Mouse (Mus musculus) 3134 (cell line): ENCODE results near the gene Hoxd13.

ENCODE experiments used
- DNase-seq: peaks from one replicate; pipeline ENCODE4 v3.0.0-alpha.2; 2011; ENCODE audit warnings: low spot score; ENCODE audit not compliant: insufficient read length; ENCODE audit errors: extremely low read depth

Hoxd13 gene

DNA sequence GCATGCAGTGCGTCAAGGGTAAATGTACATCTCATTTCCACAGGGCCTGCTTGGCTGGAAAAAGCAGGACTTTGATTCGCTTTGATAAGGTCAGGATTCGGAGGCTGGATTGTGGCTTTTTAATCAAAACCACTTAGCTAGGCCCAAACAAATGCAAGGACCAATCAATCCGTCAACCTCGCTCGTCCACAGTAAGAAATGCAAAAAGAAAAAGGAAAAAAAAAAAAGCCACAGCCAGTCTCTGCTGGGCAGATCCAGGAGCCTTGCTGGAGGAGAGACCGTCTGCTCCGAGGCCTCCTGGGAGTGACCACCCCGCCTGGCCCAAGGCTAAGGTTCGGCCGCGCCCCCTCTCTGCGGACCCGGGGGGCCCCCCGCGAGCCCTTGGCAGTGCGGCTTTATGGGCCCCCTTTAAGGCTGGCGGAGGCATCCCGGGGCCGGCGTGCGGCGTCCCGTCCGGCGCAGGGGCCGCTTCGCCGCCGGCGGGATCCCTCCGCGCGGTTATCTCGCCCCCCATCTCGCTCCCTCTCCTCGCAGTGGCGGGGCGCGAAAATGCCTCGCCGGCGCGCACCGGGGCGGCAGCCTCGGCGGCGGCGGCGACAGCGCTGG lies 36.4 kb downstream of the Hoxd13 start, which contains the start of gene Hoxd8:
Hoxd8 (plus strand) TSS at position 223 of the 606 bp plus-strand sequence.
- DNase-seq = no peak

DNA sequence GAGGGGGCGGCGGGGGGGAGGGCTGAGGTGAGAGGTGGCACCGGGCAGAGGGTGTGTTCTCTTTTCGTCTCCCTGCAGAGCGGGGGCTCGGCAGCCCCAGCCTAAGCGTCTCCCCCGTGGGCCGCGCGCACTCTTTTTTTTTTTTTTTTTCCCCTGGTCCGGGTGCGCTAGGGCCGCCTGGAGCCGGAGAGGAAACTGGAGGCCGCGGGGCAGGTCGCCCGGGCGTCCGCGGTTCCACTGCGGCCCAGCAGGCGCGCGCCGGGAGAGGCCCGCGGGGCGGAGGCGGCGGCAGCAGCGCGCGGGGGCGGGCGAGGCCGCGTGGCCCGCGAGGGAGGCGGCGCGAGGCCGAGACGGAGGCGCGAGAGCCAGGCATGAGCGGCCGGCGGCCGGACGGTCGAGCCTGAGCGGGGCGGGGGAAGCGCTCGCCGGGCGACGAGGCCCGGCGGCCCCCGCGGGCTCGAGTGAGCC lies 36.9 kb downstream of the Hoxd13 start:
- DNase-seq = no peak

DNA sequence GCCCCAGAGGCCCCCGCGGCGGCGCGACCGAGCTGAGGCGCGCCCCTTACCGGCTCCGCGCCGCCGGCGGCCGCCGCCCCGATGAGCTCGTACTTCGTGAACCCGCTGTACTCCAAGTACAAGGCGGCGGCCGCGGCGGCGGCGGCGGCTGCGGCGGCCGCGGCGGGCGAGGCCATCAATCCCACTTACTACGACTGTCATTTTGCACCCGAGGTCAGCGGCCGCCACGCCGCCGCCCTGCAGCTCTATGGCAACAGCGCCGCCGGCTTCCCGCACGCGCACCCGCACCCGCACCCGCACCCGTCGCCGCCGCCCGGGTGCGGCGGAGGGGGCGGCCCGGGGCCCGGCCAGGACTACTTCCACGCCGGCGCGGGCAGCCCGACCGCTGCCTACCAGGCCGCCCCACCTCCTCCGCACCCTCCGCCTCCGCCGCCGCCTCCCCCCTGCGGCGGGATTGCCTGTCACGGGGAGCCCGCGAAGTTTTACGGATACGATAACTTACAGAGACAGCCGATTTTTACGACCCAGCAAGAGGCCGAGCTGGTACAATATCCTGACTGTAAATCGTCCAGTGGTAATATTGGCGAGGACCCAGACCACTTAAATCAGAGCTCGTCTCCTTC lies 37.5 kb downstream of the Hoxd13 start:
- no peak for DNase-seq

DNA sequence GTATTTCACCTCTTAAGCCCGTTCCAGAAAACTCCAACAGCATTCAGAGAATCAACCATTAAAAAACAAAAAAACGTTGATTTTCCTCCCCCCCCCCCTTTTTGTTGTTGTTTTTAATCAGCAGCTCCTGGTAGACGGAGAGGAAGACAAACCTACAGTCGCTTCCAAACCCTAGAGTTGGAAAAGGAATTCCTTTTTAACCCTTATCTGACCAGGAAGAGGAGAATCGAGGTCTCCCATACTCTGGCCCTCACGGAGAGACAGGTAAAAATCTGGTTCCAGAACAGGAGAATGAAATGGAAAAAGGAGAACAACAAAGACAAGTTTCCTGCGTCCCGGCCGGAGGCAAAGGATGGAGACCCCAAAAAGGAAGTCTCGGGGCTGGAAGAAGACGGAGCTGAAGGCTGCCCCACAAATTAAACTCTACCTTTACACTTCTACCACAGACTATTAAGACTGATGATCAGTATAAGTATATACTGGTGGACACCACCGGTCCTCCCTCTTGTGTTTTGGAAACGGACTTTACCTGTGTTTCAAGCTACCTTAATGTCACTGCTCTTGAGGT lies 38.4 kb downstream of the Hoxd13 start:
- no peak for DNase-seq

DNA sequence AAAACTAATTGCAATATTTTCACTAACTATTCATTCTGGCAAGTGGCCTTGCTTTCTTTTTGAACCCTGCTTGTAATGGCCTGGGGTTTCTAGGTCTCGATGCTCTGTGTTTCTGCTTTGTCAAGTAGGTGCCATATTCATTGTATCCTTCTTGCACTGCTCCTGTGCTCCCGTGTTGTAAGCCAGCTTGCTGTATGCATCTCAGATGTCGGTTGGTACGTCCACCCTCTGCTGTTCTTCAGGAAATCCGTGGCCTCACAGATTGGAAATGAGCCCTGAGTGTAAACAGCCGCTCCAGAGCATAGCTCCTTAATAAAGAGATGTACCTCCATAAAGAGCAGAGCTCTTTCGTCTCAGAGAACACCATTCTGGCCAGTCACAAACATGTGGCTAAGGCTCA lies 39.5 kb downstream of the Hoxd13 start:
- DNase-seq = no peak

DNA sequence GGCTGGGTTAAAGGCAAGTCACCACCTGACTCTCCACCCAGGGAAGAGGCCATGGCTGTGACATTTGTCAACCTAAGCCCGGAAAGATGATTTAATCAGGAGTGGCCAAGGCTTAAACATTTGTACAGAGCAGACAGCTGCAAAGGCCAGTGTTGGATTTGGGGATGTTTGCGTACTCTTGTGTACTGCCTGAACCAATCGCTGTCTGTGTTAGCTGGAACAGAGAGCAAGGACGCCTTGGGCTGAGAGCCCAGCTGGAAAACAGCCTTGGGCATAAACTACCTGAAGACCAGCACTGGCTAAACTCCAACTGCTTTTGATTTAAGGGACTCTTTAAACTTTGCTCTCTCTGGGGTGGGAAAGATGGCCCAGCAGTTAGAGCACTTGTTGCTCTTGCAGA lies 40.6 kb downstream of the Hoxd13 start:
- DNase-seq = no peak

DNA sequence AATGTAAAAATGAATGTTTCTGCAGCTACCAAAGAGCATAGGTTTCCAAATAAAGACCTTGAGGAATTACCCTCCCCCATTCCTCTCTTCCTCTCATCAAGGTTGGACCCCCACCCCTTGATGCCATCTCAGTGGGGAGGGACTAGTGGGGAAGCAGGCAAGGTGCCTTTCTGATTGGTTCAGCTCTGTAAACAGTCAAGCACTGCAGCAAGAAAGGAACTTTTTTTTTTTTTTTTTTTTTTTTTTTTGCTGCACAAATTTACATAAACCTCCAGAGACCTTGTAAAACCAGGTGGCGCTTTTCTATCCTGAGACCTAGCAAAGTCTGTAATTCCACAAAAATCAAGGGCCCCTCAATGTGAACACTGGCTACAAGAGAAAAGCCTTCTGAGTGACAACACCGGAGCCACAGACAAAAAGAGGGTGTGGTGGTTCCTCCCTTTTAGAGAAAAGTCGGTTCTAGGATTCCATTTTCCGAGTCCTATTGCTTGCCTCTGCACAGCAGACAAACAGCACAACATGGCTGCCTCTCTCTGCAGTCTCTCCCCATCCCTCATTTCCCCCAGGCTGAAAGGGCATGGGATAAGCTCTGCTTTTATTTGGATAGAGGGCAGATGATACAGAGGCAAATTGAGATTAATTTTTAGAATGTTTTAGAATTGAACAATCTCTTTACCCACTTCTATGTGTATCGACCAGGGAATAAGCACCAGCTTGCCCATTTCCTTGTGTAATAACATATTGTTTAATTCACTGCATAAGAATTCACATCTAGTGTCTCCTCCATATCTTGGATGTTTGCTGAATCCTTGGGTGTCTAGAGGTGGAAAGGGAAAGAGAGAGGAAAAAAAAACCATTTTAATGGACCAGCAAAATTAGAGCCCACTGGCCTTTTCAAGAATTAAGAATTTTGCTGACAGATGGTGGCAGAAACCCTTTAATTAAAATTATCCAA lies 41.6 kb downstream of the Hoxd13 start:
- no peak for DNase-seq

DNA sequence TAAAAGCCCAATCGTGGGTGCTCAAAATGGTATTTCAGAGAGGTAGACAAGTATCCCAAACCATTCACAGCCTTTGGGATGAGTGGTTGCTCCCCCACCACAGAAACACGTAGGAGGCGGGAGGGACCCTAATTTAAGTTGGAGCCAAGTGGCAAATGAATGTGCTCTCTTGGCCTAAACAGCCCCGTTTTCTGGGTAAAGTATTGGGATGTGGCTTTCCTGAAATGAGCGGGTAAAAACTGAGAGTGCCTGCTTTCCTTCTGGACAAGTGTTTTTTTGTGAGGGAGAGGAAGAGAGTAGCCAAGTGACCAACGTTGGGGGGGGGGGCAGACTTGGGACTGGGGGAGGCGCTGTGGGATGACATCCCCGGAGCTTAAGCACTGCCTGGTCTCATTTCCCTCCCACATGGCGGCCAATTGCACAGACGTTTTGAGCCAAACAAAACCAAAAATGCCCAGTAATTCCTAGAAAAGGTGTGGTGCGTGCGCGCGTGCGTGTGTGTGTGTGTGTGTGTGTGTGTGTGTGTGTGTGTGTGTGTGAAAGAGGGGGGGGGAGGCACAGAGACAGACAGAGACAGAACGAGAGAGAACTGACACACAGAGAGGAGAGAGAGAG lies 42.9 kb downstream of the Hoxd13 start:
- DNase-seq = no peak

DNA sequence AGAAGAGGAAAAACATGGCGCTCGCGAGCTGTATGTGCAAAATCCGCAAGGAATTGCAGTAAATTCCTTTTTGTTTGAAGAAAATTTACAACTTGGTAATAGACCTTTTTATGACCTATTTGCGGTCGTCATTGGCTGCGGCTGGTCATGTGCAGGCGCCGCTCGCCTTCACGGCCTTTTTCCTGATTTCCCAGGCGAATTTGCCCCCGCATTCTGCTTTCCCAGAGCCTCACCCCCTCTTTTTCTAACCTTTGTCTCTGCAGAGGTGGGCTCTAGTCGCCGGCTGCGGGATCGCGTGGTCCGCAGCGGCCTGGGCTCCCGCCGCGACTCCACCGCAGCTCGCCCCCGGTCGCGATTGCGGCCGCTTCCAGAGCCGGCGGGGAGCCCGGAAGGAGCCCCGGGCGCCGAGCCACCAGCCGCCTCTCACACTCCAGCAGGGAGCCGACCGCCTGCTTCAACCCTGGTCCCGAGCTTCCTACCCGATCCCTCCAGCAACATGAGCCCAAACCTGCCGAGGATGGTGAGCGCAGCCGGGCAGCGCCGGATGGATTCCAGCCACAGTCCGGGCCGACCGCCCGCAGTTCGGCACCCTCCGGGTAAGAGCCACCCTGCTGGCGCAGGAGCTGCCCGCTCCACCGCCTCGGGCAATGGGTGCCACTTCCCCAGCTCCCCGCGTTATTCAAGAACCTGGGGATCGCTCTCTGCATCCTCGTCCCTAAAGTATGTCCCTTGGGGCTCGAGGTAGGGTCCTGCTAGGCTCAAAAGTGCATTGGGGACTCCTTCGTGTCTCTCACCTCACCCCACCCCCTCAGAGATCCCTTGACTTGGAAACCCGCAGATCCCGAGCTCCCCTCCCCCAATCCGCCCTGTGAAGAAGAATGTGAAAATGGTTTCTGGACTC lies 43.9 kb downstream of the Hoxd13 start, which contains the start of the genes Hoxd3 and Hoxd4:
Hoxd3 (plus strand) TSS at position 207 of the 901 bp plus-strand sequence.
Hoxd4 (plus strand) TSS at position 209 of the 901 bp plus-strand sequence.
- no peak for DNase-seq

DNA sequence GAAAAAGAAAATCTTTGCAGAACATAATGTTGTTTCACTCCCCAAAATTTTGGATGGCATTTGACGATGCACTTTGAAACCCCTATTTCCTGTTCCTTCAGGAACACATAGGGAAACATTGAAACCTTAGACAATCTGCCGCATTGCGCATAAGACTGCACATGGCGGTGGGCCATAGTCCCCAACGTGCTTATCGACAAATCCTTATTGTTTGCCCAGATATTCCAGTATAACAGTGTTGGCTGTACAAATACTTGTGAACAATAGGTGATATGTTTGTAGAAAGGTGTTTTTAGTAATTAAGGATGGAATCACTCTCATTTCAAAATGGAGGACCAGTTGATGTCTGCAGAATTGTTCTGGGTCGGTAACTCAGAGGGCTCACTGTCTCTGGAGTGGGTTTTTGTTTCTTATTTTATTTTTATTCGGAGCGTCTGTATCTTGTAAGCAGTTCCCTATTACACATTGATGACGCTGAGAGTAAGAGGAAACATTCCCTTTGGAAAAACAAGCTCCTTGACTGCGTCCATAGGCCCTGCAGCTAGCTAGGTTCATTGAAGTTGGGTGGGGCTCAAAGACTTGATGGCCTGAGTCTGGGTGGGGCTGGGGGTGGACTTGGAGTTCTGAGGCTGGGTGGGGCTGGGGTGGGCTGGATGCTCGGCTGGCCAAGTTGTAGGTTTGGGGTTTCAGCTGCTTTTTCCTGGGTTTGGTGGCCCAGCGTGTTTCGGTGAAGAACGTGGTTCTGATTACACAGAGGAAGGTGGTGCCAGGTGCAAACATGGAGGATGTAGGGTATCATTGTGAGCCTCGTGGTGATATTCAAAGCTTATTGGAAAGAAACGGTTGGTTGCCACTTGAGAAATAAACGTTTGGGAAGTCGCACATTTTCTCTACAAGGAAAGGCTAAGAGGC lies 45.4 kb downstream of the Hoxd13 start:
- DNase-seq = no peak

DNA sequence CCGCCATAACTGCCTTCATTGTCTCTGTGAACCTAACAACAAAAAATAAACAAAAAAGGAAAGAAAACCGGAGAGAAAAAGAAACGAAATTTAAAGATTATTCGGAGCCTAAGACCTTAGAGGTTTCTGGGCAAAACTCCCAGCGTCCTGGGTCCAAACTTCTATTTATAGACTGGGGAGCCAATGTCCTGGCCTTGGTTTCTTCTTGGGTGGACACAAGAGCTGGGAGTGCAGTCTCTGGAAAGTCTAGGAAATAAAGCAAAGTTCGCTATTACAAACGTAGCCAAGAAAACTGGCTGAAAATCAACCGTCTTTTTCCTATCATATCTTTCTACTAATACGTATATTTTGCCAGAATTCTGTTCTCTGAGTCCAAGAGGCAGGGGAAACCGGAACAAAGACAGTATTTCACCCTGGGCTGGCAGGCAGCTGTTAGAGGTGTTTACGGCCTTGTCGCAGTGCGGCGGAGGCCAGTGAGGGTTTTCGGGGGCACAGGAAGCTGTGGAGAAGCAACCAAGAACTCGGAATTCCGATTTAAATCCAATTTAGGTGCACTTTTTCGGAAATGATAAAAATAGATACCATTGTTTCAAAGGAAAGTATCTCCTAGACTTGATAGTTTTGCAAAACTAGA lies 46.2 kb downstream of the Hoxd13 start:
- no peak for DNase-seq

DNA sequence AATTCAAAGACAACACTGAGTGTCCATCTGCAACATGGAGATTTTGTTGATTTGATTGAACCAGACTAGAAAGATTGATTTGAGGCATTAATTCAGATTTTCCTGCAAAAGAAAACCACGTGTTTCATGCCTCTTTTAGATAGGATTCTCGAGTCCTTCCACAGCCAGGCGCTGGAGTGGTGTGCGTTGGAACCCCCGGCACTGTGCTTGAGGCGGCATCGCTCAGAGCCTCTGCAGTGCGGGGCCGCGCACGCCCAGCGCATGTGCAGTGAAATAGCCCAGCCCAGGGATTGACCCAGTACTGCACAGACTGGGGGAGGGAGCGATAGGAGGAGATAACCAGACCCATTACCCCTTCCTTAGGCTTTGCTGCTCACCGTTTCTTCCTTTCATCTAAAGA lies 46.8 kb downstream of the Hoxd13 start:
- DNase-seq = no peak

DNA sequence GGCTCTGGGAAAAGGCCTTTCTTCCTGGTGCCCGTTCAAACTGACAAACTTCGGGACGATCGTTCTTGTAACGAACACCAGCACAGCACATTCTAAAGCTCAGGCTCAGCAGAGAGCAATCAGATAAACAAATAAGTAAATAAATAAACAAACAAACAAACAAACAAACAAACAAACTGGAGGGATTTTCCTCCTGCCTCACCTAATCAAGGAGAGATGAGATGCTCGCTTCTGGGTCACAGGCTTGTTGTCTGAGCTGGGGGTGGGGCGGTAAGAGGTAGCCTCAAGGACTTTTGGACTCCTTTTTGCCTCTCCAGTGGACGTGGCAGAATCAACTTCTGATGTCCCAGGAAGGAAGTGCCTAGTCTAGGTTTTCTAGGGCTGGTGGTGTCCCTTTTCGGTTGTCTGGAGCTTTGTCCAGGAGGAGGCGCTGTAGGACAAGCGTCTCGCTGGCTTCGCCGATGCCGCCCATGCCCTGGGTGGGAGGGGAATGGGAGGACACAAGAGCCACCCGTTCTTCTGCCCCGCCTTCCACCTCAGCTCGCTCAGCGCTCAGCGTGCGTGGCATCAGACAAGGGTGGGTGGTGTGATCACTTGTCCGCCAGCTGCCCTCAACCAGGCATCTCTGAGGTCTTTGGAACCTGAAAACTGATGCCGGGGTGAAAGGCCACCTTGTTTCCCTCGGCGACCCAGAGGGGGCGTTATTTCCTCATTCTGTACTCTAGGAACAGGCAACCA lies 47.6 kb downstream of the Hoxd13 start:
- peak; percentile 82 for DNase-seq

DNA sequence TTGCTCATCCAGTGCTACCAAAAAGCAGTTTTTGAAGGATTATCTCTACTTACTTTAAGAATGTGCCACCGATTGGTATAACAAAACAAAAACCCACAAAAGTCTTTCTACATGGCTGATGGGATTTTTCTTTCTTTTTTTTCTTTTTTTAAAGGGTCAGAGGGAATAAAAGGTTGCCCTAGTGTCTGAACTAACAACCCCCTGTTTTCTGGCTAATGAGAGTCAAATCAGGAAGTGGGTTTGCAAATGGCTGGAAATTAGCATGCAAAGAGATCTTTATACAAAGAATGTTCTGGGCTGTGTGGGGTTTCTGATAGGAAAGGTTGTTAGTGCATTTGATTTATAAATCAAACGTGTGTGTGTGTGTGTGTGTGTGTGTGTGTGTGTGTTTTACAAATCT lies 52.3 kb downstream of the Hoxd13 start:
- no peak for DNase-seq

DNA sequence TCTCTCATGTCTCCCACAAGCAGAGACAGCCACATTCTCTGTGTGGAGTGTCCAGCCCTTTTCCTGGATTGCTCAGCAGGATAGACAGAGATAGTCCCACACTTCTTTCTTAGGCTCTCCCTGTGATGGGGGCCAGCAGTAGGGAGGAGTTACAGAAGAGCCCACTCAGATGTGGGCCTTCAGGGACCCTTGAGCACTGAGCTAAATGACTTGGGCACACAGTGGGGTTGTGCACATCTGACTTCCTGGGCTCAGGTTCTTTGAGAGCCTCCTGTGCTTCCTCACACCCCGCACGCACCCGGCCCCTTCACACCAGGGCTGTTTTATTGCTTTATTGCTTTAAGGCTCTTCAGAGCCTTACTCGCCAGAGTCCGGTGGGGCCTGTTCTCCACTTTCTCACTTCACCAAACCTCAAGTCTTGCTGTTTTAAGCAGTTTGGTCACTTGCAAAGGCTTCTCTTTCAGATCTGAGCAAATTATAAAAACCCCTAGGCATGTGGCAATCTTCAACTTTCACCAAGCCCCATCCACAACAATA lies 52.9 kb downstream of the Hoxd13 start:
- no peak for DNase-seq
